Mouse (Mus musculus) neural tube, embryonic 15.5 days (tissue): ENCODE data around the gene Cbx5. TPM values are rescaled to one million over a fixed set of nuclear protein-coding genes. Genes with fewer than 3 reads are reported as not detected.
A peak's percentile ranks its signal among the peaks of the same experiment; 100 is the strongest.

ENCODE experiments used
- ATAC-seq: fragments of 200-750 bp; cut with Nextera tagmentation; 2 replicates; pipeline ENCODE4 v1.8.0; 2017; ENCODE audit warnings: mild to moderate bottlenecking, moderate TSS enrichment, moderate library complexity; ENCODE audit not compliant: low FRiP score
- H3K27ac ChIP-seq: fragments of 300-500 bp; sonication (generic); replicated peaks from 2 replicates; pipeline ENCODE4 v1.5.1; 2015; ENCODE audit warnings: mild to moderate bottlenecking, inconsistent platforms
- H3K27me3 ChIP-seq: fragments of 300-500 bp; sonication (generic); replicated peaks from 2 replicates; pipeline ENCODE4 v1.6.1; 2015; ENCODE audit warnings: inconsistent platforms
- H3K36me3 ChIP-seq: fragments of 300-500 bp; sonication (generic); 2 replicates; pipeline ENCODE4 v1.6.1; 2015; ENCODE audit warnings: inconsistent platforms
- H3K4me1 ChIP-seq: fragments of 300-500 bp; sonication (generic); 2 replicates; pipeline ENCODE4 v1.6.1; 2015; ENCODE audit warnings: inconsistent platforms
- H3K4me2 ChIP-seq: fragments of 300-500 bp; sonication (generic); 2 replicates; pipeline ENCODE4 v1.6.1; 2015; ENCODE audit warnings: inconsistent platforms, mild to moderate bottlenecking, moderate library complexity
- H3K4me3 ChIP-seq: fragments of 300-500 bp; sonication (generic); replicated peaks from 2 replicates; pipeline ENCODE4 v1.5.1; 2015; ENCODE audit warnings: mild to moderate bottlenecking, inconsistent platforms
- H3K9ac ChIP-seq: fragments of 300-500 bp; sonication (generic); replicated peaks from 2 replicates; pipeline ENCODE4 v1.6.1; 2015; ENCODE audit warnings: mild to moderate bottlenecking, inconsistent platforms
- H3K9me3 ChIP-seq: fragments of 300-500 bp; sonication (generic); replicated peaks from 2 replicates; pipeline ENCODE4 v1.6.1; 2016; ENCODE audit warnings: inconsistent platforms
- WGBS: fragments of 180-500 bp; shearing (Covaris S2); methylation state at CpG from one replicate; pipeline ENCODE4 v1.1.7; 2015; ENCODE audit warnings: mixed read lengths; 5-methylcytosine and 5-hydroxymethylcytosine counted together
- polyA plus RNA-seq: library from polyadenylated mRNA; unstranded; fragments of >200 nt; fragmentation: Nextera tagmentation; extraction: Ambion mirVana; gene quantifications from 2 replicates; pipeline ENCODE4 v1.2.1, GENCODE M21; 2015

Gene Cbx5
- polyA plus RNA-seq, 1 experiment from 2014 or later: 107 TPM

DNA sequence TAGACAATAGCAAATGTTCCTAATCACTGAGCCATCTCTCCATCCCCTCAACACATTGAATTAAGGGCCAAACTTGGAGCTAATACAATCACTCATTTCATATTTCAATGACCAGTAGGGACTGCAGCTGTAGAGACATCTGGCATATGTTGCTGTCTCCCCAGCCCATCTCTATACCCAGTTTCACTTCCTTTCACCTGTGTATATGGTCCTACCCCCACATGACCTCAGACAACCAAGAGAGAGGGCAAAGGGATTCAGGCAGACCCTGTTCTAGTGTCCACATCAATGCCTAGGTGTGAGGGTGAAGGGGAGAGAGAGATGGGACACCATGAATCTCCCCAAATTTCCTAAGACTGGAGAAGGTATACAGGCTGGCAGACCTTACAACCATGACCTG, 59.2 kb downstream of the Cbx5 start:
- Histone ChIP-seq H3K9ac (no peak overlapping the region), H3K4me1 (peaks cover 33% of the 10 kb centered on the region), H3K27ac (no peak overlapping the region), H3K4me3 (no peak overlapping the region), H3K4me2 (no peak overlapping the region), H3K27me3 (peaks cover 6% of the 10 kb centered on the region; the same call in 1 of the 2 replicates), H3K36me3 (no peaks in the 10 kb centered on the region), H3K9me3 (no peaks in the 10 kb centered on the region)
- no peak for ATAC-seq

DNA sequence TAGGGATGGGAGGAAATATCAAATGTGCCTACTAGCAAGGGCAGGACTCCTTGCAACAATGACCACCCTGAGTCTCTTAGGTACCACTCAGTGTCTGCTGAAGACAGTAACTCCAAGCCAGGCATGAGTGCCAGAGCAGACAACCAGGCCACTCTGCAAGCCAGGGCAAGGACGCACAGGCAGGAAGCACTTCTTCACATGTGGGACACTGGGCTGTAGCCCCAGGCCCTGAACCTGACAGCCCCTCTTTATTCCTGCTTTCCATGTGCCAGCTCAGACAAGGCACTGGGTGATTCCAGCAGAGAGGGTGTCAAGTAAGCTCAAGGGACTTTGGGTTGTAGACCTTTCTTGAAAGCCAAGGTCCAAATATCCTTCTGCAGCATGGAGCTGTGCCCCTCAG, 60.8 kb downstream of the Cbx5 start:
- 79% methylated on average over 1 of the region's 1 CpGs for whole genome bisulfite sequencing
- Histone ChIP-seq H3K9me3 (no peaks in the 10 kb centered on the region), H3K4me2 (no peak overlapping the region), H3K27ac (no peak overlapping the region), H3K27me3 (peaks cover 6% of the 10 kb centered on the region; the same call in 1 of the 2 replicates), H3K4me3 (no peak overlapping the region), H3K4me1 (peaks cover 30% of the 10 kb centered on the region), H3K9ac (no peak overlapping the region), H3K36me3 (no peaks in the 10 kb centered on the region)
- ATAC-seq: no peak

DNA sequence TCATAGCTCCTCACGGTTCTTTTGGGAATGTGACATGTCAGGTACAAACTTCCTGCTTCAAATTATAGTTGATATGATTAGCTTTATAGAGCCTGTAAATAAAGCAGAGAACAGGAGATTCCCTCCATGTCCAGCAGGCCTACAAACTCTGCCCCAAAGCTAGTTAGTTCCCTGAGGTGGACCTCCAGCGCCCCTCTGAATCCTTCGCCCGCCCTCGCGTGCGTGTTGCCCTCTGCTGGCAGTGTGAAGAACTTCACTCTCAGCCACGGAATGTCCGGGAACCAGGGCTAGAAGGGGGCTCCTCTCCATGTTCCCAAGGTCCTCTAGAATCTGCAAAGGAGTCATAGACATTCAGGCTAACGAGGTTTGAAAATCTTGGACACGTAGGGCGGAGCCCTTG, 61.5 kb downstream of the Cbx5 start:
- peaks cover 7% of the 10 kb centered on the region; the same call in 1 of the 2 replicates for H3K27me3 ChIP-seq
- H3K36me3 ChIP-seq: no peaks in the 10 kb centered on the region
- H3K4me3 ChIP-seq: no peak overlapping the region
- no peak overlapping the region for H3K27ac ChIP-seq
- H3K9ac ChIP-seq: no peak overlapping the region
- ATAC-seq: no peak
- no peak overlapping the region for H3K4me2 ChIP-seq
- H3K9me3 ChIP-seq: no peaks in the 10 kb centered on the region
- whole genome bisulfite sequencing: 12% methylated on average over 12 of the region's 12 CpGs
- H3K4me1 ChIP-seq: peaks cover 24% of the 10 kb centered on the region

DNA sequence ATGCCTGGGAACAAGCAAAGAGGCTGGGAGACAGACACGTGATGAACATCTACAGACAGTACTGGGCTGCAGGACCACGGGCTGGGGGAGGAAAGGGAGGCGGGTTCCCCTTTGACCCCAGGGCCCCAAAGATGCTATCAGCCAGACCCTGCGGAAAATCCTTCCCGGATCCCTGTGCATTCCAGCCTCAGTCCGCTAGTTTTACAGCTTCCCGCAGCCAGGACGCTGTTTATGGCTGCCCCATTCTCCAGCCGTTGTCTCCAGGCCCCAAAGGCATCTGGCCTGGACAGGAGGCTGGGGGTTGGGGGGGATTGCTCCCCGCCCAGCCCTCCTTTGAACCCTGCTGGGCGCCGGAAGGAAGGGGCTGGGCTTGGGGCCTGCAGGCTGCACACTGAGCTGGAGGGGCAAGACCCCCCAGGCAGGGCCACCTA, 62.0 kb downstream of the Cbx5 start:
- Histone ChIP-seq H3K27ac (no peak overlapping the region), H3K27me3 (peaks cover 10% of the 10 kb centered on the region; the same call in 1 of the 2 replicates), H3K4me3 (no peak overlapping the region), H3K9me3 (no peaks in the 10 kb centered on the region), H3K4me2 (peak overlapping the region; percentile 32), H3K4me1 (peaks cover 23% of the 10 kb centered on the region), H3K9ac (0 out of 2 replicates have a peak overlapping the region, but pooled peaks have one; percentile 17), H3K36me3 (no peaks in the 10 kb centered on the region)
- ATAC-seq: peak; percentile 18; the same call in 1 of the 2 replicates
- WGBS: 10% methylated on average over 11 of the region's 12 CpGs

DNA sequence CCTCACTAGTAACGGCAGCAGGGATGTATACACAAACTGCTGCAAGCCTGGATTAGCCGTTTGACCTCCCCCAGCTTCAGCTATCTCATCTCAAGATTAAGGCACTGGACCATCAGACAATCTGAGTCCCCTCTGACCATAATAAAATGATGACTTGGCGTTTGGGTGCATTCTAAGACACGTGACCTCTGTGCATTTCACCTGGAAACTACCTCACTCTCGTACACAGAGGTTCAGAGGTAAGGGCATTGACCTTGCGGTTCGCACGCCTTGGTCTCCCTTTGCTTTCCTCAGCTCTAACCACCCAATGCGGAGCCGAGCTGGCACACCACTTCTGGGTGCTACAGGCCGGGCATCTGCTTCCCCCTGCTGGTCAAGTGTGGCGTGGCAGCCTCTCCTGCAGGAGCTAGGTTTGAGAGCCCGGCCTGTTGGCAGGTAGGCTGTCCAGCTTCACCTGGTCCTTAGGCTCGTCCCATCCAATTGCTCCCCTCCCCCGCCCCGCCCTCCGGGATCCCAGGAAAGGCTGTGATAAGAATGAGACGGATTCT, 62.7 kb downstream of the Cbx5 start:
- under 1% methylated on average over 18 of the region's 18 CpGs for WGBS
- Histone ChIP-seq H3K9me3 (no peaks in the 10 kb centered on the region), H3K4me2 (peak overlapping the region; percentile 32), H3K27ac (no peak overlapping the region; the same call in 1 of the 2 replicates), H3K36me3 (no peaks in the 10 kb centered on the region), H3K4me1 (peaks cover 25% of the 10 kb centered on the region), H3K27me3 (peaks cover 11% of the 10 kb centered on the region; the same call in 1 of the 2 replicates), H3K9ac (no peak overlapping the region), H3K4me3 (no peak overlapping the region)
- peak; percentile 83 for ATAC-seq

DNA sequence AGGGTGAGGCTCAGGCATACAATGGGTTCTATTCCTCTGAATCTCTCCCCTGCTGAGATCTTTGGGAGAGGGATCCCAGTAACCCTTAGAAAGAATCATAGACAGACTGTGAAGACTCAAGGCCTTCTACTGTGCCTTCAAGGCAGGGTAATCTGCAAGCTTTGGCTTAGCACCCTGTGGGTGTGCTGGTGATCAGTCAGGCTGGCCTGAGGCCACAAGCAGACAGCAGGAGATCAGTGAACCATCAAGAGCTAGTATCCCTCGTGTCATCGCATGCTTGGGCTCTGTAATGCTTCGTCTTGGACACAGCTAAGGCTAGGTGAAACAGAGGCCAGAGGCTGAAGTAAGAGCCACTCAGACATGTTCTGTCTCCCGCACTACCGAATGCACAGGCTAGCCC, 66.4 kb downstream of the Cbx5 start:
- Histone ChIP-seq H3K4me2 (no peak overlapping the region), H3K27me3 (peaks cover 15% of the 10 kb centered on the region; the same call in 1 of the 2 replicates), H3K9ac (no peak overlapping the region), H3K27ac (no peak overlapping the region), H3K9me3 (no peaks in the 10 kb centered on the region), H3K4me3 (no peak overlapping the region), H3K36me3 (no peaks in the 10 kb centered on the region), H3K4me1 (peaks cover 62% of the 10 kb centered on the region)
- WGBS: 68% methylated on average over 5 of the region's 5 CpGs
- ATAC-seq: no peak

DNA sequence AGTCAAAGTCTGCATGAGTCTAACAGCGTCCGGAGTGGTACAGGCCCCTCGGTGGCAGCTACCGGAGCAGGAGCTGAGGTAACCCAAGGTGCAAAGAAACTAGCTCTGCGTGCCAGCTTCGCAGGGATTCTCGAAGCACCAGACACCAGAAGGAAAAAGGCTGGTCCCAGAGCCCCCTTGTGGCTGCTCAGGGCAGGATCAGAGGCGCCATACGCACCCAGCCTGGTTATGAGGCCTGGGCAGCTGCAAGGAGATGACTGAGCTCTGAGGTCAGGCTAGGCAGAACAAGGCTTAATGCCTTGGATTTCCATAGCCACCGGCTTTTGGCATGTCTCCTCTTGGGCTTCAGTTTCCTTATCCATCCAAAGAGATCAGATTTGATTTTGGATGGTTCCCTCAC, 67.1 kb downstream of the Cbx5 start:
- H3K27me3 ChIP-seq: peaks cover 15% of the 10 kb centered on the region; the same call in 1 of the 2 replicates
- H3K4me2 ChIP-seq: peak overlapping the region; percentile 11; the same call in 1 of the 2 replicates
- no peaks in the 10 kb centered on the region for H3K36me3 ChIP-seq
- peaks cover 65% of the 10 kb centered on the region for H3K4me1 ChIP-seq
- H3K4me3 ChIP-seq: no peak overlapping the region
- ATAC-seq: no peak
- WGBS: 5% methylated on average over 10 of the region's 10 CpGs
- H3K9me3 ChIP-seq: no peaks in the 10 kb centered on the region
- no peak overlapping the region for H3K9ac ChIP-seq
- peak overlapping the region; percentile 30 for H3K27ac ChIP-seq

DNA sequence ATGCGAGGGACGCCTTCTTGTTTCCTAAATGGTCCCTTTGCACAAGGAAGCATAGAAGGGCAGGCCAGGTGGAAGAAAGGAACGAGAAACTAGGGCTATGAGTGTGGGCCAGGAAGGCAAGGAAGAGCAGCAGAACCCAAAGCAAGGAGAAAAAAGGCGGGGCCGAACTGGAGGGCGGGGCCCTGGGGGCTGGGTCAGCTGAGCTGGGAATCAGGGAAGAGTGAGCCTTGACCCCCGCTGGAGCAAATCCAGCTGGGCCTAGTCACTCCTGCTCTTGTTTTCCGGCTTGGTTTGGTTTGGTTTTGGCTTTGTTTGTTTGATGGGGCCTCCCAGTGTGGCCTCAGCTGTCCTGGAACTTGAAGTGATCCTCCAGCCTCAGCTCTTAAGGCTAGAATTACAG, 68.3 kb downstream of the Cbx5 start:
- Histone ChIP-seq H3K27ac (peak overlapping the region; percentile 60; the same call in 1 of the 2 replicates), H3K9me3 (no peaks in the 10 kb centered on the region), H3K4me2 (no peak overlapping the region), H3K4me3 (no peak overlapping the region), H3K36me3 (no peaks in the 10 kb centered on the region), H3K27me3 (peaks cover 12% of the 10 kb centered on the region; the same call in 1 of the 2 replicates), H3K9ac (no peak overlapping the region), H3K4me1 (peaks cover 66% of the 10 kb centered on the region)
- 24% methylated on average over 8 of the region's 8 CpGs for WGBS
- ATAC-seq: no peak

DNA sequence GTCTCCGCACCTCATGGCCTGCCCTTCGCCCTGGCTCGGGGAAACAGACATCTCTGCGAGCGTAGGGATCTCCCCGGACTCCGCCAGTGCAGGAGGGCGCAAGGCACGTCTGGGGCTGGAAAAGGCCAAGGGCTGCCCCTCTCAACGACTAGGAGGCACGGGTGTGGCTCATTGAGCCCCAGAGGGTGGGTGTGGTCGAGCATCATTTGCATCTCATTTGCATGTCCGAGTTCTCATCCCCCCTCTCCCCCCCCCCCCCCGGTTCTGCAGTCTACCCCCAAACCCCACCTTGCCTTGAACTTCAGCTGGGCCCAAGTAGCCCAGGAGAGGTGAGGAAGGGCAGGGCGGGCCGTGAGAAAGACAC, 69.3 kb downstream of the Cbx5 start:
- 9% methylated on average over 15 of the region's 16 CpGs for WGBS
- Histone ChIP-seq H3K9ac (0 out of 2 replicates have a peak overlapping the region, but pooled peaks have one; percentile 36), H3K27me3 (peaks cover 9% of the 10 kb centered on the region; the same call in 1 of the 2 replicates), H3K4me2 (peak overlapping the region; percentile 99), H3K36me3 (no peaks in the 10 kb centered on the region), H3K4me3 (peak overlapping the region; percentile 49; the same call in 1 of the 2 replicates), H3K27ac (peak overlapping the region; percentile 77), H3K9me3 (no peaks in the 10 kb centered on the region), H3K4me1 (peaks cover 76% of the 10 kb centered on the region)
- no peak for ATAC-seq

DNA sequence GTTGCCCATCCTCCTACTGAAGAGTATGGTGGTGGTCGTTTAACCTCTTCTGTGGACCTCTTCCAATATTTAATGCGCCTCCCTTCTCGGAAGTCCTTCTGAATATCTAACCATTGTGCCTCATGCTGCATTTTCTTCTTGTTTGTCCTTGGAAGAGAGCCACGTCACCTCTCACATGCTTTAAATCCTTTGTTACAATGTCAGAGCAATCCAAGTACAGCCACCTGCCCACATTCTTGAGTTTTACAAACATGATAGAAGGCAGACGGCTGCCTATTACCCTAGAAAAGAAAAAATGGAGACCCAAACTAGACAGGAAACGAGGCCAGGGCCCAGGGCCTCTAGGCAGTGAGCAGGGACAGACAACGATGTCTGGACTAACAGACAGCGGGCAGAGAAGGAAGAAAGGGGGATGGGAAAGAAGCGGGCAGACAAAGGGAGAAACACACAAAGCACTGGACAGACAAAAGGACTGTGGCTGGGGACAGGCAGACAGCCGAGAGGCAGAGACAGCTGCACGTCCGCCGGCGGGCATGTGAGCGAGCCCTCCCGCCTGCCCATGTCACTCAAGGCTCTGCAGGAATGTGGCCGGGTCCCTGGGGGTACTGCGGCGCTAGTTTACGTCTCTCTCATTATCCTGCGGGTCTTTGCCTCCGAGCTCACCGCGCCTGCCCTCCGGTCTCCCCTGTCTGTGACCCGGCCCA, 69.9 kb downstream of the Cbx5 start:
- no peak for ATAC-seq
- Histone ChIP-seq H3K9me3 (no peaks in the 10 kb centered on the region), H3K27ac (peak overlapping the region; percentile 77), H3K27me3 (peaks cover 9% of the 10 kb centered on the region; the same call in 1 of the 2 replicates), H3K36me3 (no peaks in the 10 kb centered on the region), H3K4me3 (peak overlapping the region; percentile 49), H3K4me2 (peak overlapping the region; percentile 99), H3K9ac (peak overlapping the region; percentile 57), H3K4me1 (peaks cover 80% of the 10 kb centered on the region)
- WGBS: 3% methylated on average over 26 of the region's 26 CpGs

DNA sequence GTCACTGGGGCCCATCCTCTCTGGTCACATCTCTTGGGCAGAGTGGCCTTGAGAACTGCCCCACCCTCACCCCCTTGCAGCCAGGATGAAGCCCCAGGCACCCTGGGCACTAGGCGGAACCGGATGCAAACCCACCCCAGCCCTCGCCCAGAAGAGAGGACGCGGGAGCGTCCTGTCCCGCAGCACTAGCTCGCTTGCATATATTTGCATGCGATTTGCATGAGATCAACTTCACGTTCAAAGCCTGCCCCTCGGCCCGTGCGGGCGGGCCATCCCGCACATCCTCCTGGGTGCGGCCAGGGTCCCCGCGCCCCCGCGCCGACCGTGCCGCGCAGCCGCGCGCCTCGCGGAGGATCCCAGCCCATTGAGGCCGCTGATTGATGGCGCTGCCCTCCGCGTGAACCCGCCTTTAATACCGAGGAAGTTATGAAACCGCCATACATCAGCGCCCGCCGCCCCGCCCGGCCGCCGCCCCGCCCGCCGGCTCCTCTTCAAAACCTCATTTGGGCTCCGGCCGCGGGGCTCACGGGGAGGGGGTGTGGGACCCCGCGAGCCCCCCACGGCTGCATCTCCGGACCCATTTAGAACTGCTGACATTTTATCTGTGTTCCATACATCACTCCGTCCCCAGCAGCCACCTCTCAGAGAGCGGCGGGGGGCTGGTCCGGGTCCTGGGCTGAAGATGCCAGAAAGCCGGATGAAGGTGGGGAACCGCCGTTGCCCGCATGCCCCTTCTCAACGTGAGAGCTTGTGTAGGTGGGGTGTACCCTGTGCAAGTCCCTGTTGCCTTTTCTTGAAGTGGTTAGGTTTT, 70.6 kb downstream of the Cbx5 start:
- WGBS: under 1% methylated on average over 63 of the region's 63 CpGs
- Histone ChIP-seq H3K27me3 (peaks cover 9% of the 10 kb centered on the region; the same call in 1 of the 2 replicates), H3K9me3 (no peaks in the 10 kb centered on the region), H3K36me3 (no peaks in the 10 kb centered on the region), H3K4me2 (peak overlapping the region; percentile 99), H3K9ac (peak overlapping the region; percentile 57), H3K4me3 (peak overlapping the region; percentile 49), H3K4me1 (peaks cover 84% of the 10 kb centered on the region), H3K27ac (peak overlapping the region; percentile 77)
- peak; percentile 32 for ATAC-seq
